Mouse (Mus musculus) lung, adult 2 months (tissue): ENCODE data around the gene Tspan4.

ENCODE experiments used
- CTCF ChIP-seq: fragments of 200-500 bp; IDR thresholded peaks from 2 replicates; pipeline ENCODE4 v1.5.1; 2011; ENCODE audit warnings: mild to moderate bottlenecking, low read length, control low read depth; ENCODE audit not compliant: insufficient read depth
- POLR2A ChIP-seq: fragments of 200-500 bp; IDR thresholded peaks from 2 replicates; pipeline ENCODE4 v1.6.1; 2011; ENCODE audit warnings: low read depth, mild to moderate bottlenecking, control low read depth, low read length, borderline replicate concordance; ENCODE audit errors: extremely low read depth

DNA sequence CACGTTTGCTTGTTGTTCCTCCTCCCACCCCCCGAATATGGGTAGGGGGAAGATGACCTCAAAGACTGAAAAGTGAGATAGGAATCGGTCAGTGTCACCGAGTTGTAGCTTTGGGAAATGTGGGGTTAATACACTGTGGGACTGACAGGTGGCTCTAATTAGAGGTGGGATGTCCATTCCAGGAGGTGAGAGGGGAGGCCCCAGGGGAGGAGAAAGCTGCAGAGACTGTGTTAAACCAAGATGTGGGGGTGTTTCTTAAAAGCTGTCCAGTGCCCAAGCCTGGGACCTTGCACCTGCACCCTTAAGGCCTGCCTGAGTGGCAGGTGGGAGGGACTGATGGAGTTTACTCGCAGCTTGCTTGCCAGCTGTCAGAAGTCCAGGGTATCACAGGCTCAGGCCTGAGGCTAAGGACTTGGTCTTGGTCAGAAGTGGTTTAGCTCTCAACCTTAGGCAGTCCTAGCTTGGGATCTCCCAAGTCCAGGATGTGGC is 12.7 kb upstream of the Tspan4 start:
- TF ChIP-seq POLR2A (no peak; the same call in 1 of the 2 replicates), CTCF (no peak)
